Mouse (Mus musculus): ENCODE data around the gene Rnf187.

Rnf187 gene

GRCm38 (mm10) chr11:58967346-58967745 is 28.6 kb upstream of the Rnf187 start:
- CTCF ChIA-PET = interaction anchor here (1.1 to 1.2 kb wide), 2 partner anchors 15 to 27 kb away, joined by 3 to 4 read pairs; no protein-coding TSS in a partner anchor

GRCm38 (mm10) chr11:58965001-58965760 is 26.5 kb upstream of the Rnf187 start:
- CTCF ChIA-PET = no interaction called here

- CTCF ChIA-PET = no interaction called here
Observed at GRCm38 (mm10) chr11:58964216-58964615, 25.5 kb upstream of the Rnf187 start.

GRCm38 (mm10) chr11:58963543-58963942 is 24.8 kb upstream of the Rnf187 start:
- CTCF ChIA-PET = no interaction called here

- CTCF ChIA-PET = interaction anchor here (0.6 to 1.2 kb wide), 2 partner anchors 12 to 21 kb away, joined by 3 read pairs; no protein-coding TSS in a partner anchor
Observed at GRCm38 (mm10) chr11:58961364-58962177, 22.9 kb upstream of the Rnf187 start.

- CTCF ChIA-PET = interaction anchor here (0.5 to 0.6 kb wide), 3 partner anchors 11 to 45 kb away, joined by 3 to 6 read pairs (median 4); partner anchors contain the start of gene Hist3h2ba
Observed at GRCm38 (mm10) chr11:58959921-58960465, 21.3 kb upstream of the Rnf187 start.

- CTCF ChIA-PET = interaction anchor here (0.5 to 0.6 kb wide), 2 partner anchors 32 to 229 kb away, joined by 3 to 4 read pairs; no protein-coding TSS in a partner anchor
Observed at GRCm38 (mm10) chr11:58959186-58959825, 20.6 kb upstream of the Rnf187 start.

- CTCF ChIA-PET = interaction anchor here (0.6 kb wide), 1 partner anchor 1004 kb away, joined by 4 read pairs; no protein-coding TSS in a partner anchor
Observed at GRCm38 (mm10) chr11:58958536-58958935, 19.8 kb upstream of the Rnf187 start.

GRCm38 (mm10) chr11:58957226-58957914 is 18.7 kb upstream of the Rnf187 start:
- CTCF ChIA-PET = interaction anchor here (1.1 kb wide), 1 partner anchor 18 kb away, joined by 3 read pairs; the partner anchor contains the start of gene Rnf187

- CTCF ChIA-PET = no interaction called here
Observed at GRCm38 (mm10) chr11:58955868-58956257, 17.1 kb upstream of the Rnf187 start.

GRCm38 (mm10) chr11:58955143-58955867 is 16.6 kb upstream of the Rnf187 start:
- CTCF ChIA-PET = interaction anchor here (0.9 to 1.0 kb wide), 2 partner anchors 21 to 28 kb away, joined by 3 to 8 read pairs; no protein-coding TSS in a partner anchor

GRCm38 (mm10) chr11:58954420-58955142 is 15.9 kb upstream of the Rnf187 start, which contains the start of the genes Hist3h2a and Trim17:
Hist3h2a (plus strand) TSS chr11:58954685.
Trim17 (plus strand) TSS chr11:58954685.
- CTCF ChIA-PET = interaction anchor here (0.6 to 1.0 kb wide), 4 partner anchors 20 to 29 kb away, joined by 3 to 8 read pairs (median 3); partner anchors contain the start of gene Trim11

- CTCF ChIA-PET = interaction anchor here (0.6 to 1.0 kb wide), 3 partner anchors 24 to 30 kb away, joined by 3 to 8 read pairs (median 3); partner anchors contain the start of gene Trim11
Observed at GRCm38 (mm10) chr11:58954170-58954419, 15.4 kb upstream of the Rnf187 start.

- CTCF ChIA-PET = interaction anchor here (1.0 kb wide), 1 partner anchor 25 kb away, joined by 3 read pairs; no protein-coding TSS in a partner anchor
Observed at GRCm38 (mm10) chr11:58953351-58954169, 14.8 kb upstream of the Rnf187 start.

- CTCF ChIA-PET = no interaction called here
Observed at GRCm38 (mm10) chr11:58951210-58951609, 12.5 kb upstream of the Rnf187 start.

- CTCF ChIA-PET = interaction anchor here (0.6 kb wide), 3 partner anchors 10 to 42 kb away, joined by 3 to 6 read pairs (median 5); no protein-coding TSS in a partner anchor
Observed at GRCm38 (mm10) chr11:58949480-58950431, 11.0 kb upstream of the Rnf187 start.
